Mouse (Mus musculus) Muller cell, postnatal 12 days (primary cell): ENCODE results near the gene Arpin.
A peak's percentile ranks its signal among the peaks of the same experiment; 100 is the strongest.

Source experiments
- DNase-seq: peaks from one replicate; pipeline ENCODE4 v3.0.0-alpha.2; 2015; ENCODE audit errors: inconsistent ontology term

The Arpin gene

GRCm38 (mm10) chr7:79892576-79893428, 42.4 kb downstream of the Arpin start:
- no peak for DNase-seq

- DNase-seq = no peak
Observed at GRCm38 (mm10) chr7:79890436-79891221, 44.5 kb downstream of the Arpin start.

GRCm38 (mm10) chr7:79888603-79889002, 46.6 kb downstream of the Arpin start:
- no peak for DNase-seq

GRCm38 (mm10) chr7:79883613-79884334, 51.4 kb downstream of the Arpin start:
- no peak for DNase-seq

GRCm38 (mm10) chr7:79881901-79882300, 53.3 kb downstream of the Arpin start:
- no peak for DNase-seq

GRCm38 (mm10) chr7:79880998-79881397, 54.2 kb downstream of the Arpin start:
- DNase-seq = peak; percentile 92

- DNase-seq = no peak
Observed at GRCm38 (mm10) chr7:79880033-79880432, 55.1 kb downstream of the Arpin start.

- no peak for DNase-seq
Observed at GRCm38 (mm10) chr7:79878455-79879025, 56.6 kb downstream of the Arpin start.
